Mouse (Mus musculus) liver, postnatal 0 days (tissue): Measurements from ENCODE around the gene Ezh1.

Experiments used
- CTCF ChIP-seq: sonication (generic); IDR thresholded peaks from 2 replicates; pipeline ENCODE4 v1.5.1; 2016; ENCODE audit warnings: antibody characterized with exemption, low read depth
- EP300 ChIP-seq: IDR thresholded peaks from 2 replicates; pipeline ENCODE4 v1.6.1; 2016; ENCODE audit warnings: antibody characterized with exemption, low read depth, mild to moderate bottlenecking

- TF ChIP-seq CTCF, result no peak
- no peak for TF ChIP-seq EP300
Measured at GRCm38 (mm10) chr11:101195571-101195970, 30.7 kb downstream of the Ezh1 start.
